Mouse (Mus musculus): ENCODE data around the gene Mmachc.

DNA sequence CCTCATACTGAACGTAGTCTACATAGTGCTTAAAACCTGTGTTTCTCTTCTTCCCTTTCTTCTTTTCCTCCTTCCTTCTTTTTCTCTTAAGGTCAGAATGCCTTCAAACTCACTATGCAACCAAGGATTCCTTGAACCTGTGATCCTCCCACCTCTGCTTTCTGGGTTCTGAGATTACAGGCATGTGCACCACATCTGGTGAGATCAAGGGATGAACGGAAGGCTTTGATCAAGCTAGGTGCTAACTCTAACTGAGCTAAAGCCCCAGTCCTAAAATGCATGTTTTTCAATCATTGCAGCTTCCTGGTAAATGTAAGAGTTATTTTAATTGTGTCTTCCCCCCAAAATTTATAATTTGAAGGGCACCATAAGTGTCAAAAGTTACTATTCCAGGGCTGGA is 26.8 kb upstream of the Mmachc start:
- no peak for TF ChIP-seq GATA1 (IDR thresholded peaks at IDR 0.05; ENCODE audit: borderline replicate concordance, low read length)
- TF ChIP-seq FLI1 (IDR thresholded peaks at IDR 0.05; ENCODE audit: low read length), result no peak

Measured in megakaryocyte, embryonic 14.5 days (primary cell).